Mouse (Mus musculus) embryonic facial prominence, embryonic 15.5 days (tissue): Measurements from ENCODE around the gene Slc25a27. TPM values are rescaled to one million over a fixed set of nuclear protein-coding genes. Genes with fewer than 3 reads are reported as not detected.
A peak's percentile ranks its signal among the peaks of the same experiment; 100 is the strongest.

Experiments
- ATAC-seq: fragments of 200-750 bp; cut with Nextera tagmentation; 2 replicates; pipeline ENCODE4 v1.8.0; 2017; ENCODE audit warnings: low read depth, moderate TSS enrichment; ENCODE audit not compliant: insufficient number of reproducible peaks, low FRiP score, low TSS enrichment
- H3K27ac ChIP-seq: fragments of 300-500 bp; sonication (generic); replicated peaks from 2 replicates; pipeline ENCODE4 v1.5.1; 2015; ENCODE audit warnings: mild to moderate bottlenecking, inconsistent platforms
- H3K27me3 ChIP-seq: fragments of 300-500 bp; sonication (generic); 2 replicates; pipeline ENCODE4 v1.6.1; 2015; ENCODE audit warnings: inconsistent platforms
- H3K36me3 ChIP-seq: fragments of 300-500 bp; sonication (generic); 2 replicates; pipeline ENCODE4 v1.6.1; 2015; ENCODE audit warnings: mild to moderate bottlenecking, inconsistent platforms
- H3K4me1 ChIP-seq: fragments of 300-500 bp; sonication (generic); 2 replicates; pipeline ENCODE4 v1.6.1; 2015; ENCODE audit warnings: inconsistent platforms
- H3K4me2 ChIP-seq: fragments of 300-500 bp; sonication (generic); replicated peaks from 2 replicates; pipeline ENCODE4 v1.6.1; 2015; ENCODE audit warnings: mild to moderate bottlenecking, inconsistent platforms
- H3K4me3 ChIP-seq: fragments of 300-500 bp; sonication (generic); replicated peaks from 2 replicates; pipeline ENCODE4 v1.5.1; 2015; ENCODE audit warnings: mild to moderate bottlenecking, inconsistent platforms
- H3K9ac ChIP-seq: fragments of 300-500 bp; sonication (generic); 2 replicates; pipeline ENCODE4 v1.6.1; 2015; ENCODE audit warnings: inconsistent platforms
- H3K9me3 ChIP-seq: fragments of 300-500 bp; sonication (generic); replicated peaks from 2 replicates; pipeline ENCODE4 v1.6.1; 2016; ENCODE audit warnings: inconsistent platforms
- WGBS: fragments of 180-500 bp; shearing (Covaris S2); methylation state at CpG from one replicate; pipeline ENCODE4 v1.1.7; 2015; 5-methylcytosine and 5-hydroxymethylcytosine counted together
- polyA plus RNA-seq: library from polyadenylated mRNA; unstranded; fragments of >200 nt; fragmentation: Nextera tagmentation; extraction: Ambion mirVana; gene quantifications from 2 replicates; pipeline ENCODE4 v1.2.1, GENCODE M21; 2015

The Slc25a27 gene
- polyA plus RNA-seq, 1 experiment from 2014 or later, result 38.8 TPM

DNA sequence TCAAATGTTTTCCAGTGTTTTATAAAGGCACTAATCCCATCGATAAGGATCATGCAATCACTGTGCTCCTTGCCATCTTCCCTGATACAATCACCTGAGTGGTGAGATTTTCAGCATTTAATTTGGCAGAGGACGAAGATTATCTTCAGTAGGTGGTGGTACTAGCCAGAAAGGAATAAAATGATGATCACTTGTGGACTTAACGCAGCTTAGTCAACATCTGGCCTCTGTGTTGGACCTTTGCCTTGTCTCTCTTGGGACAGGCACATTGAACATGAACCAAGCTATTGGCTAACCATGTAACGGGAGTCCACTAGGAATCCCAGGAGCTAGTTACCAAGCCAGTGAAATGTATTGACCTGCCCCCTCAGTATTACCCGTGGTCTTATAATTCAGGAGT is 17.6 kb upstream of the Slc25a27 start:
- Histone ChIP-seq H3K9ac (no peak overlapping the region), H3K4me3 (no peak overlapping the region), H3K27ac (no peak overlapping the region), H3K4me1 (no peaks in the 10 kb centered on the region), H3K4me2 (no peak overlapping the region), H3K9me3 (no peaks in the 10 kb centered on the region), H3K27me3 (no peaks in the 10 kb centered on the region), H3K36me3 (peaks cover 21% of the 10 kb centered on the region; the same call in 1 of the 2 replicates)
- WGBS, result 88% methylated on average over 5 of the region's 5 CpGs
- ATAC-seq, result no peak

DNA sequence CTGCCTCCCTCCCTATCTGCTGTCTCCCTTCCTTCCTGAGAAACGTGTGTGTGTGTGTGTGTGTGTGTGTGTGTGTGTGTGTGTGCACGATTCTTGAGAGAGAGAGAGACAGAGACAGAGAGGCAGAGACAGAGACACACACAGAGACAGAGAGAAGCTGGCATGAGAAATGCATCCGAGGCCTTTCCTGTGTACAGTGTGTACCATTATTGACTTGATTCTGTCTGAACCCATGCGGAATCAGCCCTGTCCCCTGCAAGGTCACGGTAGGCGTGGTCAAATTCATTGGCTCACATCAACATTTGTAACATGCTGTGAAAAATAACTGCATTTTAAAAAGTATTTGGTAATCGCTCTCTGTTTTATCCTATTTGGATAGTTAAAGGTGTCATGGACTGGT is 17.1 kb upstream of the Slc25a27 start:
- Histone ChIP-seq H3K27ac (no peak overlapping the region), H3K36me3 (peaks cover 21% of the 10 kb centered on the region; the same call in 1 of the 2 replicates), H3K27me3 (no peaks in the 10 kb centered on the region), H3K9me3 (no peaks in the 10 kb centered on the region), H3K4me3 (no peak overlapping the region), H3K9ac (no peak overlapping the region), H3K4me2 (no peak overlapping the region), H3K4me1 (no peaks in the 10 kb centered on the region)
- ATAC-seq, result no peak
- 86% methylated on average over 7 of the region's 7 CpGs for WGBS

DNA sequence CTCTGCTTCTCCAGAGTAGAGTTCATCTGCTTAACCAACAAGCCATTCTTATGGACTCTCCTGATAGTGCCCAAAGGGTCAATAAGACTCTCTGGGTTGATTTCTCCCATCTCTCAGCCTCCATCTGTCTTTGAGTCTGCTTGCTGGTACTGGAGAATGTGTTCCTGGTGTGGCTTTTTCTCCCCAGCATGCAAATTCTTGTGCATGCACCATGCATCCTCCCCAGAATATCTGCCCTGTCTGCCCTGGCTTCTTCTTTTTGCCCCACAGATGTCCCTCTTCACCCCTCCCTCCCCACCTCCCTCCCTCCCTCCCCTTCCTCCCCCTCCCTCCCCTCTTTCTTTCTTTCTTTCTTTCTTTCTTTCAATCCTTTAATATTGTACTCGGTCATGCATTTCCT is 10.3 kb upstream of the Slc25a27 start:
- 43% methylated on average over 1 of the region's 1 CpGs for WGBS
- Histone ChIP-seq H3K36me3 (0 out of 2 replicates have a peak, but pooled peaks cover 9% of the 10 kb centered on the region), H3K9me3 (no peaks in the 10 kb centered on the region), H3K4me1 (no peaks in the 10 kb centered on the region), H3K4me3 (no peak overlapping the region), H3K27ac (no peak overlapping the region), H3K9ac (no peak overlapping the region), H3K27me3 (no peaks in the 10 kb centered on the region), H3K4me2 (no peak overlapping the region)
- ATAC-seq, result no peak

DNA sequence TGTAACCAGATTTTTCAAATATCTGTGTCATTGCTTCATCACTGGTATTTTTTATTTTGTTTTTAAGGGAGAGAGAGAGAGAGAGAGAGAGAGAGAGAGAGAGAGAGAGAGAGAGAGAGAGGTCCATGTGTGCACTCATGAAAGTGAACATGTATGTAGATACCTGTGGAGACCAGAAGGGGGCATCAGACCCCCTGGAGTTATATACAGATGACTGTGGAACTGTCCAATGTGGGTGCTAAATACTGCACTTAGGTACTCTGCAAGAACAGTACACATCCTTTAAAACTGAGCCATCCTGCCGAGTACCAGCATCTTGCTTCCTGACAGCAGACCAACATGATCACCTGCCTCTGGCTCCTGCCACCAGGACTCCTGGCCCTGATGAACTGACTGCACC is 9.2 kb upstream of the Slc25a27 start:
- WGBS, result 100% methylated on average over 1 of the region's 1 CpGs
- no peaks in the 10 kb centered on the region for H3K4me1 ChIP-seq
- ATAC-seq, result no peak

DNA sequence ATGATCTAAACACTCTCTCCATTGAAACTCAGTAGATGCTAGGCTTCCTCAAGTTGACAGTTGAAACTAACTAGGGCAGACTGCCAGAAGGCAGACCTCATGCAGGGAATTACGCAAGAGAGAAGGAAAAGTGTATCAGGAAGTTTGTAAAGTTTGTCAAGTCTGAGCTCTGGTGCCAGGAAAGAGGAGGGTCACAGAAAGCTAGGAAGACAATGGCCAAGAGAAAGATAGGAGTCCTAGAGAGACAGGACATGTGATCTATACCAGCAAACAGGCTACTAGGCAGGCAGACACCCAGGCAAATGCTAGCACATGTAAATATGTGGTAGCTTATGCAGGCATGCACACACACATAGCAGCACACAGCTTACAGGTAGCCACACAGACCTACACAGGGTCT is 8.2 kb upstream of the Slc25a27 start:
- H3K36me3 ChIP-seq, result 0 out of 2 replicates have a peak, but pooled peaks cover 5% of the 10 kb centered on the region

More for the DNA sequence above, 9.2 kb upstream of the Slc25a27 start:
- no peak overlapping the region for H3K9ac ChIP-seq
- no peaks in the 10 kb centered on the region for H3K9me3 ChIP-seq
- 0 out of 2 replicates have a peak, but pooled peaks cover 9% of the 10 kb centered on the region for H3K36me3 ChIP-seq
- H3K4me3 ChIP-seq, result no peak overlapping the region
- H3K27me3 ChIP-seq, result no peaks in the 10 kb centered on the region
- H3K27ac ChIP-seq, result no peak overlapping the region
- no peak overlapping the region for H3K4me2 ChIP-seq

DNA sequence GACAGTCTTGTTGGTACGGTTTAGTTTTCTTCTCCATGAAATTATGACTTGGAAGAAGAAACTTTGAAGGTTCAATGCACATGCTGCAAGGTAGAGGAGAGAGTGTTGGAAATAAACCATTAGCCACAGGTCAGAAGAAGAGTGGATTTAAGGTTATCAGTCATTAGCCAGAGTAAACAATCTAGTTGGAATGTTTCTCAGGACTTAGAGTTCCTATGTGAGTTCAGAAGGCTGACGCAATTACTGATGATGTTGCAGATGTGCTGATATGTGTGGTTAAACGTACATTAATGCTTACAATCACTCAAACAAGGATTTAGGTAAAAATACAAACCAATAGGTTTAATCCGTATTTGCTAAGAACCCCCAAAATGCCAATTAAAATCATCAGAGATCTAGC is 4.9 kb upstream of the Slc25a27 start:
- Histone ChIP-seq H3K27ac (no peak overlapping the region), H3K4me3 (no peak overlapping the region), H3K9me3 (no peaks in the 10 kb centered on the region), H3K9ac (no peak overlapping the region), H3K36me3 (no peaks in the 10 kb centered on the region), H3K27me3 (no peaks in the 10 kb centered on the region), H3K4me1 (peaks cover 14% of the 10 kb centered on the region), H3K4me2 (no peak overlapping the region)
- 86% methylated on average over 4 of the region's 4 CpGs for WGBS
- ATAC-seq, result no peak

More for the DNA sequence above, 8.2 kb upstream of the Slc25a27 start:
- ATAC-seq, result no peak
- Histone ChIP-seq H3K27me3 (no peaks in the 10 kb centered on the region), H3K4me3 (no peak overlapping the region), H3K4me1 (no peaks in the 10 kb centered on the region), H3K9me3 (no peaks in the 10 kb centered on the region), H3K27ac (no peak overlapping the region), H3K9ac (no peak overlapping the region), H3K4me2 (no peak overlapping the region)
- WGBS, result 68% methylated on average over 1 of the region's 1 CpGs

DNA sequence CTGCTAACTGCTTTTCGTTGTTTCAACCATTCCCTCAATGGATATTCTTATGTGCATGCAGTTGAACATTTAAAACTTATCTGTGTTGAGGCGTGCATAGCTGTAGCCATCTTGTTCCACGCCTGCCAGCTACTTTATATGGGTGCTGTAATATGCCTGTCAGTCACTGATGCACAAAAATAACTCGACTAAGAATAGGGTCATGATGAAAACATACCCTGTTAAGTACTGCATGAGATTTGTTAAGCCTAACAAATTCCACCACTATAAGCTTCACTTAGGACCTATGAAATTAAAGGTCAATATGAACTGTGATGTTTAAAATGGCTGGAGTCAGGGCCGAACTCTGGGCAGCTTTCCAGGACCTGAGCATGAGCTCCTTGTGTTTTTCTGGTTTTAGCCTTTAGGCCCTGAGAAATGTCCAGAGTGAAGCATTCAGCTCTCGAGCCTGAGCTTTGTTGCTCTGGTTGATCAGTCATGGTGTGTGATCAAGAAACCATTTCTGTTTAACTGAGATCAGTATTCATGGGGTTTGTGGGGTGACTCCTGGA is 2.2 kb upstream of the Slc25a27 start:
- H3K4me1 ChIP-seq, result peaks cover 24% of the 10 kb centered on the region
- no peak overlapping the region for H3K4me2 ChIP-seq
- H3K4me3 ChIP-seq, result no peak overlapping the region
- no peaks in the 10 kb centered on the region for H3K27me3 ChIP-seq
- ATAC-seq, result no peak
- no peaks in the 10 kb centered on the region for H3K36me3 ChIP-seq
- no peak overlapping the region for H3K27ac ChIP-seq
- no peaks in the 10 kb centered on the region for H3K9me3 ChIP-seq
- 60% methylated on average over 6 of the region's 6 CpGs for WGBS
- no peak overlapping the region for H3K9ac ChIP-seq

DNA sequence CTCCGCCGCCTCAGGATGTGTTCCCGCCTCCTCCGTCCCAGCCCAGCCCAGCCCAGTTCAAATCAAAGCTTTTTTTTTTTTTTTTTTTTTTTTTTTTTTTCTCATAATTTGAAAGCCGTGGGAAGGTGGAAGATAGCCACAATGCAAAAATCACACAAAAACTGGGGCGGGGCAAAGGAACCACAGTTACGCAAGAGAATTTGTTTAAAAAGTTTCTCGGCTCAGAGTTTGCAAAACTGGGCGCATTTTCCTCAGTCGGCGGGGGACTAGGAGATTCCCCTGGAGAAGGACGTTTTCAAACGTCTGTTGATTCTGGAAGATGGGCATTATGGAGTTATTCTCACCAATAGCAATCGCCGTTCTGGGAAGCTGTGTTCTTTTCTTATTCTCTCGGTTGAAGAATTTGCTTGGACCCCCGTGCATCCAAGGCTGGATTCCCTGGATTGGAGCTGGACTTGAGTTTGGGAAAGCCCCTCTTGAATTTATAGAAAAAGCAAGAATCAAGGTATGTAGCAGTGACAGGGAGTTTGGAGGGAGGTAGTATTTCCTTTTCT is 353 bp upstream of the Slc25a27 start, which contains the start of gene Cyp39a1:
Gene Cyp39a1 (plus strand): TSS at position 136 of the 554 bp plus-strand sequence.
- under 1% methylated on average over 17 of the region's 17 CpGs for WGBS
- H3K9ac ChIP-seq, result peak within 1 kb of the TSS; percentile 52
- H3K27ac ChIP-seq, result peak within 1 kb of the TSS; percentile 58
- 0 out of 2 replicates have a peak, but pooled peaks cover 3% of the 10 kb centered on the region for H3K36me3 ChIP-seq
- no peaks in the 10 kb centered on the region for H3K9me3 ChIP-seq
- peak within 1 kb of the TSS; percentile 85 for H3K4me2 ChIP-seq
- H3K4me3 ChIP-seq, result peak within 1 kb of the TSS; percentile 91
- no peak for ATAC-seq
- H3K4me1 ChIP-seq, result peaks cover 24% of the 10 kb centered on the region
- no peaks in the 10 kb centered on the region for H3K27me3 ChIP-seq

DNA sequence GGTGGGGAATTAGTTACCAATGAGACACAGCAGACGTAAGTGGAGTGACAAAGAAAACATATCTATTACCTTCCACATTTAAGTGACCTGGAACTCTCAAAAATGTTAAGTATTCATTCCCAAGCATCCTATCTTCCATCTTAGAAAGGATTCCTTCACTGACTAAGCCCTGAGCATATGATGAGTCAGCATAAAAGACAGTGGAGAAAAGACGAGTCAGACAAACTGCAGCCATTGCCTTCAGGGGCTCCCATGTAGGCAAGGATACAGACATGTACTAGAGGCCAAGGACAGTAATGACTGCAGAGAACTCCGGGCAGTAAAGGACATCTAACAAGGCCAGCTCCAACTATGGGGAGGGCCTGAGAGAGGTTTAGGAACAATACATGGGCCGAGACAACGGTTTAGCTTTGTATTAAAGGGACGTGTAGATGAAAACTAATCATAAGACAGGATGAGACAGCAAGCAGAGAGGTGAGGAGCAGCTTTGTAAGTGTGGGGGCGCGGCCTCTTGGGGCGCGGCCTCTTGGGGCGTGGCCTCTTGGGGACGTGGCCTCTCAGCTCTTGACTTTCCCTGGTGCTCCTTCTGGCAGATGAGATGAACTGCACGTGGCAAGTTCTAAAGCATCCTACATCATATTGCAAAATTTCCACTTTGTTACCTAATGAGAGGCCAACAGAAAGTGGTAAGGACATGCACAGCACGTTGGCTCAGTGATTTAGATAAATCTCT is 15.5 kb downstream of the Slc25a27 start:
- no peak overlapping the region for H3K4me3 ChIP-seq
- no peaks in the 10 kb centered on the region for H3K27me3 ChIP-seq
- H3K27ac ChIP-seq, result no peak overlapping the region
- H3K4me1 ChIP-seq, result no peaks in the 10 kb centered on the region
- H3K9ac ChIP-seq, result no peak overlapping the region
- no peak overlapping the region for H3K4me2 ChIP-seq
- H3K9me3 ChIP-seq, result no peaks in the 10 kb centered on the region
- H3K36me3 ChIP-seq, result peaks cover 22% of the 10 kb centered on the region
- no peak for ATAC-seq
- WGBS, result 68% methylated on average over 14 of the region's 14 CpGs

DNA sequence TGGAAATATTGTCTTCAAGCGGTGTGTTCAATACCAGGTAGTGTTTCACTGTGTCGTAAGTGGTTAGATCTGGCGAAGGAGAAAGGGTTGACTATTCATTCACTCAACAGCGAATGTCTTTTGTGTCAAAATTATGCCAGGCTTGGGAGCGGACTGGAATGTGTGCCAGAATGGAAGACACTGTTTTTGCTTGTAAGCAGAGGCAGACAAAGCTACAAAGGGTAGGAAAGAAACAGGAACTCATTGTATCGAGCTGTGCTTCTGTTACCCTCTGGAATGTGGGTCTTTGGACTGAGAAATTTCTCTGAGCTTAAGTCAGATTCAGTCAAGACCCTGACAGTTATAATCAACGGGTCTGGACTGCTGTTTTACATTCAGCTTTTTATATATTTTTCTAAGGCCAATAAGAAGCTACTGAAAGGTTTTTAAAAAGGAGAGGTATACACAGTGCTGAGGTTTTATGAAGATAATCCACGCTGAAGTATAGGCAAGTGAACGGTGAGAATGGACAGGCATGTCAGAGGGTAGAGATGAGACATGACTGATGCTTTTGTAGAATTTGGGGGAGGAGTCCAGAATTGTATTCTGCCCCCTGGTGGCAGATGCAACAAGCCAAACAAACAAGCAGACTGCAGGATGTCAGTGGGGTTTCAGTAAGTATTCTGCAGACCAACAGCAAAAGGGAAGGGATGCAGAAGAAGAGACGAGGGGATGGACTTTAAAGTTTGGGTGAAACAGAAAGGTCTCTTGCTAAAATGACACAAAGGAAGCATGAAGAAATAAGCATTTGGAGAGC is 17.2 kb downstream of the Slc25a27 start:
- Histone ChIP-seq H3K4me3 (no peak overlapping the region), H3K36me3 (peaks cover 31% of the 10 kb centered on the region), H3K27ac (no peak overlapping the region), H3K27me3 (no peaks in the 10 kb centered on the region), H3K4me2 (no peak overlapping the region), H3K9me3 (no peaks in the 10 kb centered on the region), H3K9ac (no peak overlapping the region), H3K4me1 (no peaks in the 10 kb centered on the region)
- 76% methylated on average over 10 of the region's 10 CpGs for WGBS
- no peak for ATAC-seq

DNA sequence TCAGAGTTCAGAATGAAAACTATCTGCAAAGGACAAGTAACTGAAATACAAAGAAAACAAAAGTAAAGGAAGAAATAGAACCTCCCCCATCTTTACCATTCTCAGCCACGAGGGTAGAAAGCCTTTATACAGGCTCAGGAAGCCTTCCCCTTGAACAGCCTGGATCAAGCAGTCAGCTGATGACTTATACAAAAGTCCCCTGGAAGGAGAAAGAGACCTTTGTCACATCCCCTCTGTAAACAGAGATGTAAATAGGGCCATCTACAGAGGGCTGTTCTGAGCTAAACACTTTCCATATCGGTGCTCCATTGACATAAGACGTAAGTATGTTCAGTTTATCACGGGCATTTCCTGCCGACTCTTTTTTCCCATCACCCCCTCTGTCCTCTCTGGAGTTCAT is 20.1 kb downstream of the Slc25a27 start:
- WGBS, result 62% methylated on average over 5 of the region's 5 CpGs
- H3K4me3 ChIP-seq, result no peak overlapping the region
- H3K4me2 ChIP-seq, result no peak overlapping the region
- H3K9me3 ChIP-seq, result no peaks in the 10 kb centered on the region
- no peaks in the 10 kb centered on the region for H3K27me3 ChIP-seq
- H3K27ac ChIP-seq, result no peak overlapping the region
- no peaks in the 10 kb centered on the region for H3K4me1 ChIP-seq
- no peak for ATAC-seq
- H3K9ac ChIP-seq, result no peak overlapping the region
- peaks cover 36% of the 10 kb centered on the region for H3K36me3 ChIP-seq
